Mouse (Mus musculus) forebrain, embryonic 12.5 days (tissue): ENCODE data around the gene Tns3. TPM values are rescaled to one million over a fixed set of nuclear protein-coding genes. Genes with fewer than 3 reads are reported as not detected.

Experiments used
- ATAC-seq: fragments of 200-750 bp; cut with Nextera tagmentation; 2 replicates; pipeline ENCODE4 v1.8.0; 2017; ENCODE audit warnings: moderate TSS enrichment; ENCODE audit not compliant: low FRiP score
- H3K27ac ChIP-seq: fragments of 300-500 bp; sonication (generic); 2 replicates; pipeline ENCODE4 v1.5.1; 2016; ENCODE audit warnings: mild to moderate bottlenecking
- H3K27me3 ChIP-seq: fragments of 300-500 bp; sonication (generic); 2 replicates; pipeline ENCODE4 v1.6.1; 2016; ENCODE audit warnings: mild to moderate bottlenecking
- H3K36me3 ChIP-seq: fragments of 300-500 bp; sonication (generic); replicated peaks from 2 replicates; pipeline ENCODE4 v1.6.1; 2016; ENCODE audit warnings: mild to moderate bottlenecking
- H3K4me1 ChIP-seq: fragments of 300-500 bp; sonication (generic); 2 replicates; pipeline ENCODE4 v1.6.1; 2016
- H3K4me2 ChIP-seq: fragments of 300-500 bp; sonication (generic); 2 replicates; pipeline ENCODE4 v1.6.1; 2016; ENCODE audit warnings: mild to moderate bottlenecking, moderate library complexity
- H3K4me3 ChIP-seq: fragments of 300-500 bp; sonication (generic); replicated peaks from 2 replicates; pipeline ENCODE4 v1.5.1; 2016; ENCODE audit warnings: mild to moderate bottlenecking
- H3K9ac ChIP-seq: fragments of 300-500 bp; sonication (generic); 2 replicates; pipeline ENCODE4 v1.6.1; 2016; ENCODE audit warnings: mild to moderate bottlenecking
- H3K9me3 ChIP-seq: fragments of 300-500 bp; sonication (generic); 2 replicates; pipeline ENCODE4 v1.6.1; 2016
- WGBS: fragments of 180-500 bp; shearing (Covaris S2); methylation state at CpG from one replicate; pipeline ENCODE4 v1.1.7; 2016; 5-methylcytosine and 5-hydroxymethylcytosine counted together
- polyA plus RNA-seq: library from polyadenylated mRNA; unstranded; fragments of >200 nt; fragmentation: Nextera tagmentation; extraction: Ambion mirVana; gene quantifications from 2 replicates; pipeline ENCODE4 v1.2.1, GENCODE M21; 2016

Gene Tns3
- polyA plus RNA-seq, 1 experiment from 2014 or later, result 11.4 TPM

GRCm38 (mm10) chr11:8469537-8469936 lies 194.8 kb downstream of the Tns3 start:
- H3K4me2 ChIP-seq, result no peak overlapping the region
- peaks cover 20% of the 10 kb centered on the region for H3K4me1 ChIP-seq
- no peak overlapping the region for H3K27ac ChIP-seq
- no peaks in the 10 kb centered on the region for H3K27me3 ChIP-seq
- H3K9ac ChIP-seq, result no peak overlapping the region
- WGBS, result 81% methylated on average over 9 of the region's 9 CpGs
- no peaks in the 10 kb centered on the region for H3K9me3 ChIP-seq
- H3K4me3 ChIP-seq, result no peak overlapping the region
- ATAC-seq, result no peak
- no peaks in the 10 kb centered on the region for H3K36me3 ChIP-seq

GRCm38 (mm10) chr11:8468161-8469091 lies 195.9 kb downstream of the Tns3 start:
- Histone ChIP-seq H3K27ac (peak overlapping the region; percentile 78), H3K27me3 (no peaks in the 10 kb centered on the region), H3K9ac (peak overlapping the region; percentile 47), H3K4me1 (peaks cover 20% of the 10 kb centered on the region), H3K9me3 (no peaks in the 10 kb centered on the region), H3K36me3 (no peaks in the 10 kb centered on the region), H3K4me2 (peak overlapping the region; percentile 84), H3K4me3 (peak overlapping the region; percentile 45)
- ATAC-seq, result peak; percentile 82
- WGBS, result 2% methylated on average over 32 of the region's 33 CpGs

- WGBS, result 17% methylated on average over 13 of the region's 13 CpGs
- Histone ChIP-seq H3K9ac (peak overlapping the region; percentile 47; the same call in 1 of the 2 replicates), H3K4me1 (peaks cover 20% of the 10 kb centered on the region), H3K4me2 (peak overlapping the region; percentile 84), H3K27ac (peak overlapping the region; percentile 78), H3K36me3 (no peaks in the 10 kb centered on the region), H3K4me3 (peak overlapping the region; percentile 45), H3K9me3 (no peaks in the 10 kb centered on the region), H3K27me3 (no peaks in the 10 kb centered on the region)
- peak; percentile 43; the same call in 1 of the 2 replicates for ATAC-seq
Measured at GRCm38 (mm10) chr11:8467403-8468160, 196.8 kb downstream of the Tns3 start.

GRCm38 (mm10) chr11:8463866-8464265 lies 200.5 kb downstream of the Tns3 start:
- Histone ChIP-seq H3K4me2 (no peak overlapping the region), H3K36me3 (no peaks in the 10 kb centered on the region), H3K27ac (no peak overlapping the region), H3K9ac (no peak overlapping the region), H3K27me3 (no peaks in the 10 kb centered on the region), H3K4me3 (no peak overlapping the region), H3K4me1 (peaks cover 20% of the 10 kb centered on the region), H3K9me3 (no peaks in the 10 kb centered on the region)
- no peak for ATAC-seq
- WGBS, result 83% methylated on average over 2 of the region's 2 CpGs

- no peak overlapping the region for H3K27ac ChIP-seq
- no peak overlapping the region for H3K9ac ChIP-seq
- H3K36me3 ChIP-seq, result no peaks in the 10 kb centered on the region
- H3K4me1 ChIP-seq, result peaks cover 18% of the 10 kb centered on the region
- no peaks in the 10 kb centered on the region for H3K9me3 ChIP-seq
- H3K4me2 ChIP-seq, result no peak overlapping the region
- H3K27me3 ChIP-seq, result no peaks in the 10 kb centered on the region
- ATAC-seq, result no peak
- 92% methylated on average over 3 of the region's 3 CpGs for WGBS
- H3K4me3 ChIP-seq, result no peak overlapping the region
Measured at GRCm38 (mm10) chr11:8462827-8463405, 201.4 kb downstream of the Tns3 start.

GRCm38 (mm10) chr11:8460835-8461234 lies 203.5 kb downstream of the Tns3 start:
- ATAC-seq, result no peak
- Histone ChIP-seq H3K4me3 (no peak overlapping the region), H3K36me3 (no peaks in the 10 kb centered on the region), H3K4me1 (peaks cover 29% of the 10 kb centered on the region), H3K9ac (no peak overlapping the region), H3K27ac (no peak overlapping the region), H3K27me3 (no peaks in the 10 kb centered on the region), H3K4me2 (no peak overlapping the region), H3K9me3 (no peaks in the 10 kb centered on the region)
- 84% methylated on average over 4 of the region's 4 CpGs for WGBS

GRCm38 (mm10) chr11:8457951-8458350 lies 206.4 kb downstream of the Tns3 start:
- Histone ChIP-seq H3K27ac (0 out of 2 replicates have a peak overlapping the region, but pooled peaks have one; percentile 80), H3K9me3 (no peaks in the 10 kb centered on the region), H3K9ac (no peak overlapping the region), H3K27me3 (no peaks in the 10 kb centered on the region), H3K36me3 (no peaks in the 10 kb centered on the region), H3K4me3 (no peak overlapping the region), H3K4me1 (peaks cover 38% of the 10 kb centered on the region), H3K4me2 (no peak overlapping the region)
- 48% methylated on average over 5 of the region's 5 CpGs for WGBS
- no peak for ATAC-seq

GRCm38 (mm10) chr11:8456586-8457285 lies 207.6 kb downstream of the Tns3 start:
- Histone ChIP-seq H3K4me1 (peaks cover 38% of the 10 kb centered on the region), H3K36me3 (no peaks in the 10 kb centered on the region), H3K27me3 (no peaks in the 10 kb centered on the region), H3K27ac (peak overlapping the region; percentile 80), H3K9me3 (no peaks in the 10 kb centered on the region), H3K4me3 (no peak overlapping the region), H3K9ac (no peak overlapping the region), H3K4me2 (no peak overlapping the region)
- WGBS, result 35% methylated on average over 9 of the region's 9 CpGs
- peak; percentile 74 for ATAC-seq

GRCm38 (mm10) chr11:8455650-8456049 lies 208.7 kb downstream of the Tns3 start:
- peaks cover 38% of the 10 kb centered on the region for H3K4me1 ChIP-seq
- H3K27ac ChIP-seq, result no peak overlapping the region
- no peak for ATAC-seq
- no peak overlapping the region for H3K9ac ChIP-seq
- H3K36me3 ChIP-seq, result peaks cover 6% of the 10 kb centered on the region; the same call in 1 of the 2 replicates
- H3K4me2 ChIP-seq, result no peak overlapping the region
- no peak overlapping the region for H3K4me3 ChIP-seq
- no peaks in the 10 kb centered on the region for H3K9me3 ChIP-seq
- WGBS, result 81% methylated on average over 6 of the region's 6 CpGs
- H3K27me3 ChIP-seq, result no peaks in the 10 kb centered on the region

- no peak overlapping the region for H3K4me3 ChIP-seq
- 64% methylated on average over 6 of the region's 6 CpGs for WGBS
- H3K4me2 ChIP-seq, result no peak overlapping the region
- H3K27me3 ChIP-seq, result no peaks in the 10 kb centered on the region
- peaks cover 33% of the 10 kb centered on the region for H3K4me1 ChIP-seq
- no peak for ATAC-seq
- H3K9me3 ChIP-seq, result no peaks in the 10 kb centered on the region
- H3K27ac ChIP-seq, result 0 out of 2 replicates have a peak overlapping the region, but pooled peaks have one; percentile 8
- peaks cover 19% of the 10 kb centered on the region for H3K36me3 ChIP-seq
- H3K9ac ChIP-seq, result no peak overlapping the region
Measured at GRCm38 (mm10) chr11:8453252-8453651, 211.1 kb downstream of the Tns3 start.

GRCm38 (mm10) chr11:8451597-8452201 lies 212.6 kb downstream of the Tns3 start:
- H3K27ac ChIP-seq, result no peak overlapping the region
- H3K36me3 ChIP-seq, result peaks cover 22% of the 10 kb centered on the region
- no peak overlapping the region for H3K4me2 ChIP-seq
- no peak overlapping the region for H3K4me3 ChIP-seq
- no peaks in the 10 kb centered on the region for H3K9me3 ChIP-seq
- H3K4me1 ChIP-seq, result peaks cover 18% of the 10 kb centered on the region
- no peak overlapping the region for H3K9ac ChIP-seq
- 94% methylated on average over 6 of the region's 6 CpGs for WGBS
- H3K27me3 ChIP-seq, result no peaks in the 10 kb centered on the region
- no peak for ATAC-seq
